Mouse (Mus musculus) lung, adult 2 months (tissue): ENCODE data around the gene Isca2.

Experiments used
- CTCF ChIP-seq: fragments of 200-500 bp; IDR thresholded peaks from 2 replicates; pipeline ENCODE4 v1.5.1; 2011; ENCODE audit warnings: mild to moderate bottlenecking, low read length, control low read depth; ENCODE audit not compliant: insufficient read depth
- POLR2A ChIP-seq: fragments of 200-500 bp; IDR thresholded peaks from 2 replicates; pipeline ENCODE4 v1.6.1; 2011; ENCODE audit warnings: low read depth, mild to moderate bottlenecking, control low read depth, low read length, borderline replicate concordance; ENCODE audit errors: extremely low read depth

DNA sequence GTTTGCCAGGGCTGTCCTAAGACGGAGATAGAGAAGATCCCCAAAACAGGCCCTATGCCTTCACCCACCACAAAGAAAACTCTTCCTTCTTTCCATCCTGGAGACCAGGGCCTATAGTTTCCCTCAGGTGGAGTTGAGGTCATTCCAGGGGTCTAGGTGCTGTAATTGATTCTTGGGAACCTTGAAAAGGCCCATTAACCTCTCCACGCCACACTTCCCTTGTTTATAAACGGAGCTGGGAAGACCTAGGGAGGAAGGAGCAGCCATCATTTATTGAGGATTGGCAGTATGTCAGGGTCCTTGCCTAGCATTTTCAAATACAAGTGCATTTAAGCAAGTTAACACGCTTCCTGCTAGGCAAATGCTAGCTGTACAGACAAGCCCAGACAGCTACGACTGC, 45.6 kb upstream of the Isca2 start:
- TF ChIP-seq CTCF (no peak), POLR2A (no peak)
